Mouse (Mus musculus) MN1 (cell line): ENCODE measurements around the gene Ogfrl1.
A peak's percentile ranks its signal among the peaks of the same experiment; 100 is the strongest.
"Not testable (repeated sequence)": the region's sequence is repeated elsewhere in the genome, so short reads cannot be mapped to it uniquely, and the experiment has no call there.

ENCODE experiments used
- DNase-seq: peaks from one replicate; pipeline ENCODE4 v3.0.0-alpha.2; 2016; ENCODE audit warnings: low spot score

Ogfrl1 gene

DNA sequence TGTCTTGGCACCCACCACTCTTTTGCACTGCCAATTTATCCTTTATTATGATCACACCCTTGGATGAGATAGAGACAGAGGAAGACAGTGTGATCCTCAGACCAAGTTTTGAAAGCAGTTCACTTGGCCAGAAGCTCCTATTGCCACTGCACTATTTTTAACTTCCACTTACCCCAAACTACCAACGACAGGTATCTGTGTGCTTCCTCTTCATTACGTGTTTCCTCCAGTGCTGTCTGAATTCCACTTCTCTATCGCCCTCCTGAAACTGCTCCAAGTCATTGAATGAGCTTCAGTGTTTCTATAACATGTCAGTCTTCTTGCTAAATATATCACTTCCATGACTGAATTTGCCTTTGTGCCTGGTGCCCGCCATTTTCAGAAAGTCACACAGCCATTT, at the start of gene Ogfrl1:
Ogfrl1 (minus strand) TSS at position 150 of the 400 bp plus-strand sequence.
- DNase-seq, result no peak

GRCm38 (mm10) chr1:23445736-23446424, 48.3 kb upstream of the Ogfrl1 start:
- DNase-seq, result no peak

- no peak for DNase-seq
These were observed 36.0 kb upstream of the Ogfrl1 start for GRCm38 (mm10) chr1:23433612-23434011.

DNA sequence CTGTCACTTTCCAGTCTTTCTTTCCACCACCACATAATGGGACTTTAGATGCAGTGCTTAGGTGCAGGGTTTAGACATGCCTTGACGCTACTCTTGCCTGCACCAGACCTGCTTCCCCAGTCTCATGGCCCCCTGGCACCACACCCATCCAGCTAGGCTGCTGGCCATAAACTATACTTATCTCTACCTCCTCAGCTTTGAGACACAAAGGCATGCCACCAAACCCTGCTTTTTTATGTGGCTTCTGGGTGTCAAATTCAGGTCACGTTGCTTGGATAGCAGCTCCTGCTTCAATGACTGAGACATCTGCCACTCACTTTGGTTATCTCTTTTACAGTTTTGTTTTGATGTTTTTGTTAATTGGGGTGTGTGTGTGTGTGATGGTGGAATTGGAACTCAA, 28.9 kb upstream of the Ogfrl1 start:
- no peak for DNase-seq

DNA sequence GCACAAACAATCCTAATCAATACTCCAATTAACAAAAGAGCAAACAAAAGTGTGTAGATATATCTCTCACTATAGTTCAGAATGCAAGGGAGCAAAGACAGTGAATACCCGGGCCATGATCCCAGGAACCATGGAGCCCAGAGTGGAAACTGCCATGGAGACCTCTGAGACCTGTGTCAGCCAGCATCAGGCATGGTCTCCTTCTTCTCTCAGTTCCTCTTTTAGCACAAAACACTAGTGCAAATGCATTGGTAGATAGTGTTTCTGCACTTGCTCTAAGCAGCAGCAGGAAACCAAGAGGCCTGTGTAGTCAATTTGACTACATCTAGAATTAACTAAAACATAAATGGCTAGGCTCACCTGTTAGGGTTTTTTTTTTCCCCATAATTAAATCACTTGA, 21.4 kb upstream of the Ogfrl1 start:
- no peak for DNase-seq

- no peak for DNase-seq
These were observed 20.5 kb upstream of the Ogfrl1 start for GRCm38 (mm10) chr1:23418059-23418458.

GRCm38 (mm10) chr1:23417562-23417961, 20.0 kb upstream of the Ogfrl1 start:
- no peak for DNase-seq

DNA sequence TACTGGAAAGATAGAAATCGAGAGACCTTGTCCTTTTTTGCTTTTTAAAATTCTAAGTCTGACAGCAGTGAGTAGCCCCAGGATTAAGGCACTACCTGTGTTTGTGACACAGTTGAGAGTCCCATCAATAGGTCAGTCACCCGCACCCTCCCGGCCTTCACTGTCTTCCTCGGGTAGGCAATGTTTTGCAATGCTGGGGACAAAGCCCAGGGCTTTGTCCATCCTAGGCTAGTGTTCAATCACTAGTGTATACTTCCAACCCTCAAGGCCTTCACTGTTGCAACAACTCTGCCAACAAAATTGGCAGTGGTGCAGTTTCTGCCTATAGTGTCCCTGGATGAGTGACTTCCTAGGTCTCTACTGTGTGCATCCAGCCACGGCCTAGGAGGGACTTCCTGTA, 14.0 kb upstream of the Ogfrl1 start:
- DNase-seq, result no peak

- no peak for DNase-seq
These were observed 12.4 kb upstream of the Ogfrl1 start for GRCm38 (mm10) chr1:23409960-23410359.

- no peak for DNase-seq
These were observed 4.8 kb upstream of the Ogfrl1 start for GRCm38 (mm10) chr1:23402401-23402800.

DNA sequence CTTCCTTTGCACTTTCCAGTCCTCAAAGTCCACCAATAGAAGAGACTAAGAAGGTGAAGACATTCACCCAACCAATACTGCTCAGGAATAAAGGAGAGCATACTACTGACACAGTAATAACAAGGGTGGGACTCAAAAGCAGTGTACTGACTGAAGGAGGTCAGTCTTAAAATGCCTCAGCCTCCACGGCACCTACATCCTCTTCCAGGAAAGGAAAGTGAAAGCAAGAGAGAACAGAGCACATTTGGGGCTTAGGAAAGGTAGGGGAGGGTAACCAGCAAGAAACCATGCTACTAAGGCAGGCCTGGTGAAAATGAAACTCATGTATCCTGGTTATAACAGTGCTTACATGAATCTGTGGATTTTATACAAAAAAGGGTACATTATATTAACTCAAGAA, 2.0 kb upstream of the Ogfrl1 start:
- DNase-seq, result no peak

- DNase-seq, result not testable (repeated sequence)
These were observed 3.2 kb downstream of the Ogfrl1 start for GRCm38 (mm10) chr1:23394356-23394755.

- no peak for DNase-seq
These were observed 5.8 kb downstream of the Ogfrl1 start for GRCm38 (mm10) chr1:23391744-23392143.

GRCm38 (mm10) chr1:23384326-23384725, 13.2 kb downstream of the Ogfrl1 start:
- DNase-seq, result no peak

GRCm38 (mm10) chr1:23382806-23383653, 14.5 kb downstream of the Ogfrl1 start:
- DNase-seq, result peak; percentile 98

GRCm38 (mm10) chr1:23382461-23382805, 15.1 kb downstream of the Ogfrl1 start:
- DNase-seq, result no peak

DNA sequence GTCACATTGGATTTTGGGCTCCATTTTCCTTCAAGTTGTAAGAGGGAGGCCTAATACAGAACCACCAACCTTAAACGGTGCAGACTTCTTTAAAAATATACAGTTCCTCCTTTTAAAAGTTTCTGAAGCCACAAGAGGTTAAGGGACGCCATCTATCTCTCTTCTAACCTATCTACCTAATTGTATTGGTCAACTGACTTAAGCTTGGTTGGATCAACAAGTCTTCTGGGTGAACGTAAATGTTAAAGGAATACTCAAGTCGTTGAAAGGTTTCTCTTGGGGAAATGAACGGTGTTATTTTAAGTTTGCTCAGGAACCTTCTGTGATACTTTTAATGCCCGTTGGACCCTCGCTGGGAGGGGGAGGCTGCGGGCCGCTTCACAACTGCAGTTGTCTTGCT, 15.5 kb downstream of the Ogfrl1 start:
- DNase-seq, result no peak

- no peak for DNase-seq
These were observed 17.4 kb downstream of the Ogfrl1 start for GRCm38 (mm10) chr1:23379911-23380740.

- no peak for DNase-seq
These were observed 18.3 kb downstream of the Ogfrl1 start for GRCm38 (mm10) chr1:23379321-23379720.

GRCm38 (mm10) chr1:23377572-23377971, 20.0 kb downstream of the Ogfrl1 start:
- DNase-seq, result no peak

DNA sequence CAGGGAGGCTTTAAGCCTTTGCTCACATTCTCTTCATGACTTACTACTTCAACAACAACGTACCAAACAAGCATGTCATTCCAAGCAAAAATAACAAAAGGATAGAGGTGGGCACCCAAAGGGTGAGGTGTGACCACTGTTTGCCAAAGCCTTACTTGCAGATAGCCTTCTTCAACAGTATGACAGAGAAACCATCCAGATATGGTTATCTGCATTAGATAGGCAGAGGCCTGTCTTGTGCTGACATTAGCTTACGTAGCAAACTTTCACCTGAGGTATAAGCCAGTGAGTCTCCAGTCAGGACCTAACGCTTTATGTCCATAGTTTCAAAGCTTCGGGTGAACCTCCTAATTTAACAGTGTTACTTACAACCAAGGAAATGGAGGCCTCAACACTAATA, 23.4 kb downstream of the Ogfrl1 start:
- no peak for DNase-seq

DNA sequence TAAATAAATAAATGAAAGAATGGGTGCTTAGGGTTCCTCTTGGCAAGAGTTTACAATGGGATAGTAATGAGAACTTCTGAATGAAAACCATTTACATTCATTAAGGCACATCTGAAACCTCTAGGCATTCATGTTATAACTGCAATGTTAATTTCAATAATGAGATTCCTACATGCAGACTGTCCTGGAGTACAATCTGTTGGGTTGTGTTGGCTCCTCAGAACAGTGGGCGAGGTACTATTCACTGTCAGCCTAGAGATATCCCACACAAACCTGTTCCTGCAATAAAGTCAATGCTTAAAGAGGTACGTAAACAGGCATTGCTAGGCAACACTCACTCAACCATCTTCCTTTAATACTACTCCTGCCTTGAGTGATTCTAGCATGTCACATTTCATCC, 32.0 kb downstream of the Ogfrl1 start:
- DNase-seq, result no peak

GRCm38 (mm10) chr1:23352895-23353294, 44.7 kb downstream of the Ogfrl1 start:
- no peak for DNase-seq
